Mouse (Mus musculus) myocyte (in vitro differentiated cells): ENCODE results near the gene Gm42417.

Experiments
- E2F4 ChIP-seq: IDR thresholded peaks from one replicate; pipeline ENCODE4 v1.6.1; 2011; ENCODE audit warnings: mild to moderate bottlenecking, control low read depth, moderate library complexity; ENCODE audit not compliant: insufficient read depth
- MAX ChIP-seq: IDR thresholded peaks from one replicate; pipeline ENCODE4 v1.6.1; 2011; ENCODE audit warnings: low read depth, mild to moderate bottlenecking, control low read depth
- POLR2A ChIP-seq: IDR thresholded peaks from one replicate; pipeline ENCODE4 v1.6.1; 2011; ENCODE audit warnings: low read depth, mild to moderate bottlenecking, control low read depth, moderate library complexity; ENCODE audit not compliant: insufficient read length
- SRF ChIP-seq: IDR thresholded peaks from one replicate; pipeline ENCODE4 v1.6.1; 2011; ENCODE audit warnings: low read depth; ENCODE audit not compliant: control insufficient read depth, insufficient read length
- TCF12 ChIP-seq: IDR thresholded peaks from one replicate; pipeline ENCODE4 v1.6.1; 2011; ENCODE audit warnings: mild to moderate bottlenecking, control low read depth; ENCODE audit not compliant: poor library complexity, insufficient read depth, severe bottlenecking

DNA sequence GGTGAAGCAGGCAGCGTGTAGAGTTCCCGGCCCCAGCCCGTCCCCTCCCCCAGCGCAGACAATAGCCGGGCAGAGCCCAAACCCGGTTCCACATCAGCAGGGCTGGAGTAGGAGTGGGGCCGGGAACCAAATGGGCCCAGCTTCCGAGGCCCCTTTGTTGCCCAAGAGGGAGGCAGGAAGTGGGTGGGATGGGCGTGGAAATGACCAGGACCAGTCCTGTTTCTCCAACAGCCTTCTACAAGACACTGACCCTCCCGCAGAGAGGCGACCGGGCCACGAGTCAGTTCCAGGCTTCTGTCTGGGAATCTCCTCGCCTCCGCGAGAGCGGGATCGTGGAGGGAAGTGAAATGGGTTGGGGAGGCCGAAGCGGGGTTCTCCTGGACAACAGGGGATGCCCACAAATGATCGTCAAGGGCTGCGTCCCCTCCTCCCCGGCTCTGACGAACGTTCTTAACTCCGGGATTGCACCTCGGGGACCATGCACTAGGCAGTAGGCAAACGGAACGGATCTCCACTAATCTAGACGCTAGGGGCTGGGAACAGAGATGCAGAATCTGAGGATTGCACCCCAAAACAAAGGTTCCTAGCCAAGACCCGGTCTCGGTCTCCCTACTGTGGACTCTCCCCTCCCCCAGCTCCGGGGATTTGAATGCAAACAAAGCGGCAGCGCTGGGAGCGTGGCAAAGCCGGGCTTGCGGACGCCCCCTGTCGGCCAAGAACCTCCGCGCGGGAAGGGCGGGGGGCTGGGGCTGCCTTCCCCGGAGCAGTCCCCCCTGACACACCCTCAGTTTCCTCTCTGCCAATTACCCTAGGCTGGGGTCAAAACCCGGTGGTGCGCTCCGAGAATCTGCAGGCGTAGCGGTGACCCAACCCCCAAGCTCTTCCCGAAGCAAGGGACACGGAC, 17.6 kb upstream of the Gm42417 start:
- TF ChIP-seq POLR2A (peak; percentile 72), E2F4 (peak; percentile 46), MAX (no peak), TCF12 (no peak), SRF (no peak)
